Mouse (Mus musculus): Measurements from ENCODE around the gene Krtap6-2. TPM values are rescaled to one million over a fixed set of nuclear protein-coding genes. Genes with fewer than 3 reads are reported as not detected.

Krtap6-2 gene
- total RNA-seq (2012; rRNA removed) (not detected in 2 replicates), total RNA-seq (2014; rRNA removed) (not detected in 2 replicates), polyA plus RNA-seq (2012; ENCODE audit: insufficient read length, low read depth) (not detected in 2 replicates)

GRCm38 (mm10) chr16:89420011-89420410 is at the start of gene Krtap6-2:
Gene Krtap6-2, minus strand, starts transcription at chr16:89420111.
- in situ Hi-C loops (cut with MboI; ENCODE audit: low pct_ligation_motif_present, low pct_unique_long_range_greater_than_20kb, low sequenced_read_pairs): no loop called here
- Histone ChIP-seq H3K4me3 (replicated peaks in 1 of 3; ENCODE audit: low read depth in 2 of 3, low read length in 2 of 3, poor library complexity in 1 of 3) (no peak within 1 kb of the TSS), H3K9me3 (replicated peaks; ENCODE audit: low read length) (peaks cover 55% of the 10 kb centered on the region), H3K36me3 (replicated peaks in 1 of 2; ENCODE audit: control insufficient read depth in 1 of 2, insufficient read depth in 1 of 2, low read length in 1 of 2) (no peaks in the 10 kb centered on the region), H3K79me2 (replicated peaks; ENCODE audit: control insufficient read depth, extremely low read depth, insufficient read depth, poor library complexity, severe bottlenecking) (no peaks in the 10 kb centered on the region), H3K27ac (ENCODE audit: insufficient read depth, low read depth) (no peak within 1 kb of the TSS), H3K4me2 (ENCODE audit: insufficient read depth, low read depth, poor library complexity, severe bottlenecking) (no peak within 1 kb of the TSS), H3K9ac (ENCODE audit: insufficient read depth, low read depth) (no peak within 1 kb of the TSS), H3K4me1 (ENCODE audit: control insufficient read depth in 1 of 2, insufficient read depth in 2 of 2) (no peaks in the 10 kb centered on the region), H3K27me3 (replicated peaks) (no peaks in the 10 kb centered on the region)
- TF ChIP-seq TCF12 (IDR thresholded peaks at IDR 0.05; ENCODE audit: low read depth, low read length): no peak
- no peak for TF ChIP-seq HCFC1 (IDR thresholded peaks at IDR 0.05; ENCODE audit: low read depth, low read length)
- no peak for TF ChIP-seq TBP (conservative IDR thresholded peaks at IDR 0.05; ENCODE audit: low read depth, low read length)
- TF ChIP-seq MXI1 (IDR thresholded peaks at IDR 0.05; ENCODE audit: low read depth, low read length): no peak
- TF ChIP-seq USF1 (IDR thresholded peaks at IDR 0.05; ENCODE audit: low read depth, low read length): no peak
- TF ChIP-seq POLR2A (IDR thresholded peaks at IDR 0.05; ENCODE audit: low read depth, low read length): no peak
- no peak for TF ChIP-seq SMC3 (IDR thresholded peaks at IDR 0.05; ENCODE audit: low read depth, low read length)
- no peak for TF ChIP-seq CHD1 (IDR thresholded peaks at IDR 0.05; ENCODE audit: low read depth, low read length)
- TF ChIP-seq EP300 (IDR thresholded peaks at IDR 0.05; ENCODE audit: low read length): no peak
- no peak for TF ChIP-seq MYC (IDR thresholded peaks at IDR 0.05; ENCODE audit: low read depth, low read length)
- no peak for TF ChIP-seq RAD21 (IDR thresholded peaks at IDR 0.05; ENCODE audit: low read depth, low read length)
- dilution Hi-C loops (cut with MboI; ENCODE audit: extremely low pct_ligation_motif_present, extremely low pct_unique_long_range_greater_than_20kb, low sequenced_read_pairs): no loop called here
- DNase-seq (ENCODE audit: extremely low read depth): no peak

- no peaks in the 10 kb centered on the region for H3K79me2 ChIP-seq (replicated peaks; ENCODE audit: control insufficient read depth, extremely low read depth, insufficient read depth, poor library complexity, severe bottlenecking)
- TF ChIP-seq NELFE (IDR thresholded peaks at IDR 0.05; ENCODE audit: low read depth, low read length): no peak
- no peak for TF ChIP-seq MXI1 (IDR thresholded peaks at IDR 0.05; ENCODE audit: low read depth, low read length)
- TF ChIP-seq CTCF (conservative IDR thresholded peaks at IDR 0.05 in 1 of 2, IDR thresholded peaks at IDR 0.05 in 1 of 2; ENCODE audit: low read depth in 2 of 2, low read length in 2 of 2): no peak
- no peak for TF ChIP-seq NRF1 (IDR thresholded peaks at IDR 0.05; ENCODE audit: low read depth, low read length)
- no peak overlapping the region for H3K9ac ChIP-seq (ENCODE audit: insufficient read depth, low read depth)
- H3K36me3 ChIP-seq (replicated peaks in 1 of 2; ENCODE audit: control insufficient read depth in 1 of 2, insufficient read depth in 1 of 2, low read length in 1 of 2): no peaks in the 10 kb centered on the region
- no peak overlapping the region for H3K4me3 ChIP-seq (replicated peaks in 1 of 3; ENCODE audit: low read depth in 2 of 3, low read length in 2 of 3, poor library complexity in 1 of 3)
- H3K4me2 ChIP-seq (ENCODE audit: insufficient read depth, low read depth, poor library complexity, severe bottlenecking): no peak overlapping the region
- peaks cover 57% of the 10 kb centered on the region for H3K9me3 ChIP-seq (replicated peaks; ENCODE audit: low read length)
- no peaks in the 10 kb centered on the region for H3K4me1 ChIP-seq (ENCODE audit: control insufficient read depth in 1 of 2, insufficient read depth in 2 of 2)
- H3K27ac ChIP-seq (ENCODE audit: insufficient read depth, low read depth): no peak overlapping the region
- in situ Hi-C loops (cut with MboI; ENCODE audit: low pct_ligation_motif_present, low pct_unique_long_range_greater_than_20kb, low sequenced_read_pairs) (no loop called here), dilution Hi-C loops (cut with MboI; ENCODE audit: extremely low pct_ligation_motif_present, extremely low pct_unique_long_range_greater_than_20kb, low sequenced_read_pairs) (no loop called here)
- no peak for DNase-seq (ENCODE audit: extremely low read depth)
- no peaks in the 10 kb centered on the region for H3K27me3 ChIP-seq (replicated peaks)
These were observed 41.3 kb upstream of the Krtap6-2 start for GRCm38 (mm10) chr16:89461189-89461588.

GRCm38 (mm10) chr16:89429586-89429985 is 9.7 kb upstream of the Krtap6-2 start:
- no peak overlapping the region for H3K9ac ChIP-seq (ENCODE audit: insufficient read depth, low read depth)
- DNase-seq (ENCODE audit: extremely low read depth): no peak
- H3K79me2 ChIP-seq (replicated peaks; ENCODE audit: control insufficient read depth, extremely low read depth, insufficient read depth, poor library complexity, severe bottlenecking): no peaks in the 10 kb centered on the region
- peaks cover 44% of the 10 kb centered on the region for H3K9me3 ChIP-seq (replicated peaks; ENCODE audit: low read length)
- peak overlapping the region in 1 of 3 experiments; percentile 1 for H3K4me3 ChIP-seq (replicated peaks in 1 of 3; ENCODE audit: low read depth in 2 of 3, low read length in 2 of 3, poor library complexity in 1 of 3)
- no peak overlapping the region for H3K4me2 ChIP-seq (ENCODE audit: insufficient read depth, low read depth, poor library complexity, severe bottlenecking)
- no peaks in the 10 kb centered on the region for H3K27me3 ChIP-seq (replicated peaks)
- in situ Hi-C loops (cut with MboI; ENCODE audit: low pct_ligation_motif_present, low pct_unique_long_range_greater_than_20kb, low sequenced_read_pairs) (no loop called here), dilution Hi-C loops (cut with MboI; ENCODE audit: extremely low pct_ligation_motif_present, extremely low pct_unique_long_range_greater_than_20kb, low sequenced_read_pairs) (no loop called here)
- H3K27ac ChIP-seq (ENCODE audit: insufficient read depth, low read depth): no peak overlapping the region
- TF ChIP-seq MXI1 (IDR thresholded peaks at IDR 0.05; ENCODE audit: low read depth, low read length) (no peak), E2F4 (IDR thresholded peaks at IDR 0.05; ENCODE audit: insufficient replicate concordance, low read depth, low read length) (no peak), USF2 (conservative IDR thresholded peaks at IDR 0.05; ENCODE audit: low read depth, low read length) (no peak), MAX (IDR thresholded peaks at IDR 0.05; ENCODE audit: low read length) (no peak), RCOR1 (conservative IDR thresholded peaks at IDR 0.05; ENCODE audit: low read depth, low read length) (no peak), USF1 (IDR thresholded peaks at IDR 0.05; ENCODE audit: low read depth, low read length) (no peak), CHD1 (IDR thresholded peaks at IDR 0.05; ENCODE audit: low read depth, low read length) (no peak), TCF12 (IDR thresholded peaks at IDR 0.05; ENCODE audit: low read depth, low read length) (no peak), NELFE (IDR thresholded peaks at IDR 0.05; ENCODE audit: low read depth, low read length) (no peak), ZMIZ1 (IDR thresholded peaks at IDR 0.05; ENCODE audit: low read depth, low read length) (no peak), RAD21 (IDR thresholded peaks at IDR 0.05; ENCODE audit: low read depth, low read length) (no peak)
- H3K4me1 ChIP-seq (ENCODE audit: control insufficient read depth in 1 of 2, insufficient read depth in 2 of 2): no peaks in the 10 kb centered on the region
- no peaks in the 10 kb centered on the region for H3K36me3 ChIP-seq (replicated peaks in 1 of 2; ENCODE audit: control insufficient read depth in 1 of 2, insufficient read depth in 1 of 2, low read length in 1 of 2)

Data from CH12.LX (cell line).